Mouse (Mus musculus) MEL (cell line): ENCODE data around the gene Tmem120a. TPM values are rescaled to one million over a fixed set of nuclear protein-coding genes. Genes with fewer than 3 reads are reported as not detected.

Experiments
- DNase-seq: peaks from one replicate; pipeline ENCODE4 v3.0.0; 2011; ENCODE audit warnings: low read depth, low spot score
- H3K27ac ChIP-seq: 2 replicates; pipeline ENCODE4 v1.5.1; 2012; ENCODE audit warnings: low read depth, mild to moderate bottlenecking, control low read depth, low read length, moderate library complexity; ENCODE audit not compliant: control insufficient read depth
- H3K27me3 ChIP-seq, 2 experiments: fragments of 150-350 bp in 1 of 2; sonication (generic) in 1 of 2; 2 replicates each; pipeline ENCODE4 v1.6.1; 2012; ENCODE audit warnings: low read length in 2 of 2, mild to moderate bottlenecking in 2 of 2, improper control_type of control experiment in 1 of 2, moderate library complexity in 1 of 2; ENCODE audit not compliant: insufficient read depth in 2 of 2, control insufficient read depth in 1 of 2
- H3K36me3 ChIP-seq, 2 experiments: 2 replicates each; pipeline ENCODE4 v1.6.1; 2012 to 2014; ENCODE audit warnings: low read length in 2 of 2, improper control_type of control experiment in 1 of 2, inconsistent platforms in 1 of 2, mild to moderate bottlenecking in 1 of 2; ENCODE audit not compliant: insufficient read depth in 2 of 2, control insufficient read depth in 1 of 2
- H3K4me1 ChIP-seq, 2 experiments: fragments of 150-350 bp in 1 of 2; sonication (generic) in 1 of 2; 2 replicates each; pipeline ENCODE4 v1.6.1; 2012; ENCODE audit warnings: low read length in 2 of 2, improper control_type of control experiment in 1 of 2, mild to moderate bottlenecking in 1 of 2; ENCODE audit not compliant: insufficient read depth in 2 of 2, control insufficient read depth in 1 of 2
- H3K4me3 ChIP-seq, 2 experiments: fragments of 150-350 bp in 1 of 2; sonication (generic) in 1 of 2; 2 replicates each; pipeline ENCODE4 v1.5.1; 2012; ENCODE audit warnings: low read depth in 2 of 2, low read length in 2 of 2, mild to moderate bottlenecking in 2 of 2, moderate library complexity in 2 of 2, control low read depth in 1 of 2, improper control_type of control experiment in 1 of 2; ENCODE audit not compliant: control insufficient read depth in 1 of 2, insufficient read depth in 1 of 2
- H3K79me2 ChIP-seq: 2 replicates; pipeline ENCODE4 v1.6.1; 2012; ENCODE audit warnings: mild to moderate bottlenecking, low read length, moderate library complexity; ENCODE audit not compliant: control insufficient read depth, poor library complexity, insufficient read depth
- H3K9ac ChIP-seq: 2 replicates; pipeline ENCODE4 v1.6.1; 2012; ENCODE audit warnings: low read depth, mild to moderate bottlenecking, control low read depth, low read length, moderate library complexity; ENCODE audit not compliant: control insufficient read depth, poor library complexity, severe bottlenecking
- H3K9me3 ChIP-seq: fragments of 150-350 bp; sonication (generic); replicated peaks from 2 replicates; pipeline ENCODE4 v1.6.1; 2012; ENCODE audit warnings: mild to moderate bottlenecking, low read length, improper control_type of control experiment, moderate library complexity; ENCODE audit not compliant: insufficient read depth
- BHLHE40 ChIP-seq: IDR thresholded peaks from 2 replicates; pipeline ENCODE4 v1.6.1; 2012; ENCODE audit warnings: low read depth, mild to moderate bottlenecking, inconsistent platforms, low read length, improper control_type of control experiment, borderline replicate concordance
- CHD1 ChIP-seq: IDR thresholded peaks from 2 replicates; pipeline ENCODE4 v1.6.1; 2012; ENCODE audit warnings: low read depth, mild to moderate bottlenecking, inconsistent platforms, low read length, improper control_type of control experiment
- CTCF ChIP-seq, 3 experiments: IDR thresholded peaks in 2 of 3; conservative IDR thresholded peaks in 1 of 3; 2 replicates each; pipeline ENCODE4 v1.5.1; 2011 to 2012; ENCODE audit warnings: low read length in 3 of 3, low read depth in 2 of 3, mild to moderate bottlenecking in 2 of 3, improper control_type of control experiment in 1 of 3, inconsistent platforms in 1 of 3, mixed read lengths in 1 of 3, moderate library complexity in 1 of 3; ENCODE audit not compliant: control insufficient read depth in 1 of 3, insufficient read depth in 1 of 3, poor library complexity in 1 of 3, severe bottlenecking in 1 of 3
- E2F4 ChIP-seq: IDR thresholded peaks from 2 replicates; pipeline ENCODE4 v1.6.1; 2011; ENCODE audit warnings: low read depth, low read length, improper control_type of control experiment, borderline replicate concordance
- ETS1 ChIP-seq: IDR thresholded peaks from 2 replicates; pipeline ENCODE4 v1.6.1; 2012; ENCODE audit warnings: low read depth, mild to moderate bottlenecking, inconsistent platforms, low read length, improper control_type of control experiment, moderate library complexity
- GATA1 ChIP-seq: IDR thresholded peaks from 2 replicates; pipeline ENCODE4 v1.6.1; 2011; ENCODE audit warnings: low read depth, low read length, improper control_type of control experiment
- HCFC1 ChIP-seq: IDR thresholded peaks from 2 replicates; pipeline ENCODE4 v1.6.1; 2012; ENCODE audit warnings: low read depth, mild to moderate bottlenecking, inconsistent platforms, low read length, improper control_type of control experiment, moderate library complexity
- KAT2A ChIP-seq: conservative IDR thresholded peaks from 2 replicates; pipeline ENCODE4 v1.6.1; 2012; ENCODE audit warnings: low read depth, low read length, improper control_type of control experiment, inconsistent platforms
- MAFK ChIP-seq: IDR thresholded peaks from 2 replicates; pipeline ENCODE4 v1.6.1; 2011; ENCODE audit warnings: low read depth, mild to moderate bottlenecking, low read length, improper control_type of control experiment, borderline replicate concordance
- MEF2A ChIP-seq: IDR thresholded peaks from 2 replicates; pipeline ENCODE4 v1.6.1; 2014; ENCODE audit warnings: low read depth, mild to moderate bottlenecking, inconsistent platforms, low read length, improper control_type of control experiment; ENCODE audit not compliant: poor library complexity, insufficient replicate concordance, severe bottlenecking; ENCODE audit errors: extremely low read depth
- MXI1 ChIP-seq: IDR thresholded peaks from 2 replicates; pipeline ENCODE4 v1.6.1; 2011; ENCODE audit warnings: mild to moderate bottlenecking, low read depth, low read length, improper control_type of control experiment
- MYC ChIP-seq: IDR thresholded peaks from 2 replicates; pipeline ENCODE4 v1.6.1; 2011; ENCODE audit warnings: low read depth, mild to moderate bottlenecking, low read length, improper control_type of control experiment, moderate library complexity
- NRF1 ChIP-seq: IDR thresholded peaks from 2 replicates; pipeline ENCODE4 v1.6.1; 2014; ENCODE audit warnings: low read depth, mild to moderate bottlenecking, inconsistent platforms, low read length, improper control_type of control experiment, moderate library complexity; ENCODE audit not compliant: poor library complexity, insufficient read depth, severe bottlenecking
- POLR2AphosphoS5 ChIP-seq: IDR thresholded peaks from 2 replicates; pipeline ENCODE4 v1.6.1; 2012; ENCODE audit warnings: low read depth, borderline replicate concordance, mild to moderate bottlenecking, inconsistent platforms, low read length, moderate library complexity, mixed read lengths
- RAD21 ChIP-seq: IDR thresholded peaks from 2 replicates; pipeline ENCODE4 v1.6.1; 2011; ENCODE audit warnings: mild to moderate bottlenecking, low read depth, low read length, improper control_type of control experiment
- RCOR1 ChIP-seq: IDR thresholded peaks from 2 replicates; pipeline ENCODE4 v1.6.1; 2012; ENCODE audit warnings: low read depth, mild to moderate bottlenecking, inconsistent platforms, low read length, improper control_type of control experiment
- TAL1 ChIP-seq: IDR thresholded peaks from 2 replicates; pipeline ENCODE4 v1.6.1; 2012; ENCODE audit warnings: mild to moderate bottlenecking, inconsistent platforms, low read length, moderate library complexity, mixed read lengths
- UBTF ChIP-seq: IDR thresholded peaks from 2 replicates; pipeline ENCODE4 v1.6.1; 2012; ENCODE audit warnings: low read depth, mild to moderate bottlenecking, inconsistent platforms, low read length, improper control_type of control experiment, moderate library complexity, borderline replicate concordance; ENCODE audit not compliant: insufficient read depth
- USF1 ChIP-seq: IDR thresholded peaks from 2 replicates; pipeline ENCODE4 v1.6.1; 2014; ENCODE audit warnings: low read depth, mild to moderate bottlenecking, inconsistent platforms, low read length, improper control_type of control experiment, moderate library complexity
- USF2 ChIP-seq, 2 experiments: IDR thresholded peaks; 2 replicates each; pipeline ENCODE4 v1.6.1; 2011 to 2012; ENCODE audit warnings: improper control_type of control experiment in 2 of 2, low read length in 2 of 2, borderline replicate concordance in 1 of 2, inconsistent platforms in 1 of 2, low read depth in 1 of 2, mild to moderate bottlenecking in 1 of 2; ENCODE audit not compliant: insufficient read depth in 1 of 2
- ZC3H11A ChIP-seq: IDR thresholded peaks from 2 replicates; pipeline ENCODE4 v1.6.1; 2012; ENCODE audit warnings: low read depth, mild to moderate bottlenecking, inconsistent platforms, low read length, improper control_type of control experiment
- ZKSCAN1 ChIP-seq: IDR thresholded peaks from 2 replicates; pipeline ENCODE4 v1.6.1; 2012; ENCODE audit warnings: low read depth, mild to moderate bottlenecking, inconsistent platforms, low read length, improper control_type of control experiment, moderate library complexity
- ZMIZ1 ChIP-seq: IDR thresholded peaks from 2 replicates; pipeline ENCODE4 v1.6.1; 2012; ENCODE audit warnings: low read depth, mild to moderate bottlenecking, inconsistent platforms, low read length, improper control_type of control experiment, moderate library complexity
- polyA plus RNA-seq, 2 experiments: library from polyadenylated mRNA; stranded (reverse) in 1 of 2; unstranded in 1 of 2; fragments of >175 nt in 1 of 2; fragments of >200 nt in 1 of 2; gene quantifications; 2 replicates each; pipeline versions ENCODE4 v1.2.1 to v1.2.4; 2012; ENCODE audit warnings: low replicate concordance in 2 of 2, low read depth in 1 of 2; ENCODE audit not compliant: insufficient read length in 2 of 2, insufficient read depth in 1 of 2, missing spikeins in 1 of 2
- total RNA-seq: library from RNA; depleted of rRNA; stranded (reverse); fragments of 300-350 nt; gene quantifications from 2 replicates; pipeline ENCODE4 v1.2.3, GENCODE M21; 2012

Gene Tmem120a
- total and polyA plus RNA-seq, 3 experiments = 19.6 to 38.8 TPM; not detected in 1

DNA sequence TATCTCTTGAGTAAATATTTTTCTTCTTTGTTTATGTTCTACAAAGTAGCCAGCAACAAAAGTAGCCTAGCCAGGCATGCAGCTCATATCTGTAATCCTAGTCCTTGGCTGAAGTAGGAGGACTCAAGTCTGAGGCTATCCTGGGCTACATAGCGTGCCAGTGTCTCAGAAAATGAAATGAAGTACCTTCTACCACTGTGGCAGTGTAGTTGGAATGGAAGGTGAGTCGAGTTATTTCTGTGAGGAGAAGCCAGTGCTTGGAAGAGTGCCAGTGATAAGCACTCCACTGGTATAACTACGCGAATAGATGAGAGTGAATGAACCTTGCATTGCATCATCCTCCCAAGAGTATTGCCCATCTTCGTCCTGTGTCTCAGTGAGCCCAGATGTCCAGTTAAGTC lies 46.5 kb downstream of the Tmem120a start (continued):
- TF ChIP-seq ZKSCAN1 = no peak

DNA sequence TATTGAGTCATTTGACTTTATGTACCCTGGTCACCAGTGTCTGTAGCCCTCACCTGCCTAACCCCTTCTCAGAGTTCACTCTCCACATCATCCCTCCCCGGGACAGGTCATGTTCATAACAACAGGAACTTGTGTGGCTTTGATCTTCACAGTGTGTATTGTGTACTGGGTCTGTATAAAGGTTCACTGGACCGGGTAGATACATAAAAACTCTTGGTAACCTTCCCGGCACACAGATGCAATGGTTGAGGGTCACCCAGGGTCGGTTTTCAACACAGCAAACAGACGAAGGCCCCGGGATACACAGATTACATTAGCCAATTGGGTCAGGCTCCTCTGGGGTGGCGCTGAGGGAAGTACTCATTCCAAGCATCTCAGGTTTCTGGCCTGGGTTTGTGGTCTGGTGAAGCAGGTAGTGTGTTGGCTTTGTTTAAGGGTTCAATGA lies 48.9 kb downstream of the Tmem120a start:
- Histone ChIP-seq H3K27me3 (no peaks in the 10 kb centered on the region), H3K4me3 (no peak overlapping the region), H3K27ac (no peak overlapping the region), H3K79me2 (peaks cover 4% of the 10 kb centered on the region), H3K4me1 (peaks cover 0 to 5% of the 10 kb centered on the region in 2 experiments; a peak in 2 of 4 replicates), H3K9ac (no peak overlapping the region), H3K36me3 (peaks cover 0 to 10% of the 10 kb centered on the region in 2 experiments; a peak in 2 of 4 replicates), H3K9me3 (no peaks in the 10 kb centered on the region)
- DNase-seq = no peak
- TF ChIP-seq E2F4 = no peak
- no peak for TF ChIP-seq RAD21
- no peak for TF ChIP-seq TAL1
- TF ChIP-seq USF2 (IDR thresholded peaks at IDR 0.05; ENCODE audit: borderline replicate concordance in 1 of 2, insufficient read depth in 1 of 2, low read depth in 1 of 2, low read length in 2 of 2) = no peak
- no peak for TF ChIP-seq UBTF
- no peak for TF ChIP-seq CTCF (IDR thresholded peaks at IDR 0.05 in 2 of 3, conservative IDR thresholded peaks at IDR 0.05 in 1 of 3; ENCODE audit: control insufficient read depth in 1 of 3, insufficient read depth in 1 of 3, low read depth in 2 of 3, low read length in 3 of 3, poor library complexity in 1 of 3, severe bottlenecking in 1 of 3)
- TF ChIP-seq HCFC1 = no peak
- TF ChIP-seq MEF2A = no peak

DNA sequence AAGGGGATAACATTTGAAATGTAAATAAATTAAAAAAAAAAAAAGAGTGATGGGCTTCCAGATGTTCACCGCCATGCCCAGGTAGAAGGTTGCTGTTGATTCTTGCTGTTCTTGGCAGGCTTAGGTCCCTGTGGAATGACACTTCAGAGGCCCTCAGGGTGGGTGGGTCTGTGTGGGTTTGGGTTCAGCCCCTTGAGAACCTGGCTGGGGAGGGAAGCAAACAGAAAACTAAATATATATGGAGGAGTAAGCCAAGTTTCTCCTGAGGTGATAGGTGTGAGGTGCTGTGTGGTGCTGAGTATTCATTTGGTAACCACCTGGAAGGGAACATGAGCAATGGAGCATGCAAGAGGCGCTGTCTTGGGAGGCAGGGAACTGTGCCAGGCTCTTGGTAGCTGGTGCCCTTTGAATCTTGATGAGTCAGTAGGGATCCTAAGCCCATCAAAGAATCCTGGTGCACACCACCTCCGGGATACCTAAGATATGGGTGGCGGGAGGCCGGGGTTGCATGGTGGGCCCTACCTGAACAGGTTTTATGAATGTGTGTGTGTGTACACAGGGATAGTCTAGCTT lies 50.9 kb downstream of the Tmem120a start:
- Histone ChIP-seq H3K36me3 (peaks cover 0 to 14% of the 10 kb centered on the region in 2 experiments; a peak in 2 of 4 replicates), H3K4me1 (peaks cover 0 to 13% of the 10 kb centered on the region in 2 experiments; a peak in 2 of 4 replicates), H3K4me3 (no peak overlapping the region), H3K9me3 (no peaks in the 10 kb centered on the region), H3K9ac (no peak overlapping the region), H3K27me3 (no peaks in the 10 kb centered on the region), H3K27ac (no peak overlapping the region)
- no peak for DNase-seq
- no peak for TF ChIP-seq MYC
- no peak for TF ChIP-seq RCOR1
- TF ChIP-seq ETS1 = no peak
- no peak for TF ChIP-seq BHLHE40
- no peak for TF ChIP-seq E2F4
- no peak for TF ChIP-seq KAT2A
- TF ChIP-seq MXI1 = no peak
- TF ChIP-seq GATA1 = no peak
- TF ChIP-seq ZMIZ1 = no peak
- TF ChIP-seq NRF1 = no peak
- TF ChIP-seq USF1 = no peak
- TF ChIP-seq ZC3H11A = no peak
- TF ChIP-seq CTCF (IDR thresholded peaks at IDR 0.05 in 2 of 3, conservative IDR thresholded peaks at IDR 0.05 in 1 of 3; ENCODE audit: control insufficient read depth in 1 of 3, insufficient read depth in 1 of 3, low read depth in 2 of 3, low read length in 3 of 3, poor library complexity in 1 of 3, severe bottlenecking in 1 of 3) = no peak
- TF ChIP-seq POLR2AphosphoS5 = no peak
- TF ChIP-seq RAD21 = no peak
- TF ChIP-seq CHD1 = no peak
- no peak for TF ChIP-seq MAFK
- no peak for TF ChIP-seq HCFC1
- TF ChIP-seq, all 39 proteins: peak for 0
- peaks cover 16% of the 10 kb centered on the region for H3K79me2 ChIP-seq
